Mouse (Mus musculus) cerebellum, adult 2 months (tissue): ENCODE results near the gene Mcrip1.

Experiments
- CTCF ChIP-seq: fragments of 200-500 bp; IDR thresholded peaks from 2 replicates; pipeline ENCODE4 v1.5.1; 2011; ENCODE audit warnings: low read depth, mild to moderate bottlenecking, control low read depth, low read length, moderate library complexity, borderline replicate concordance; ENCODE audit not compliant: insufficient read depth
- POLR2A ChIP-seq: fragments of 200-500 bp; IDR thresholded peaks from 2 replicates; pipeline ENCODE4 v1.6.1; 2011; ENCODE audit warnings: low read length, control low read depth, borderline replicate concordance; ENCODE audit not compliant: insufficient read depth

GRCm38 (mm10) chr11:120547469-120547868 lies 2.1 kb downstream of the Mcrip1 start:
- no peak for TF ChIP-seq CTCF
- no peak for TF ChIP-seq POLR2A
